Mouse (Mus musculus) kidney, adult 2 months (tissue): ENCODE data around the gene Lrrn1. TPM values are rescaled to one million over a fixed set of nuclear protein-coding genes. Genes with fewer than 3 reads are reported as not detected.

Experiments
- DNase-seq: peaks from one replicate; pipeline ENCODE4 v3.0.0; 2021
- H3K27ac ChIP-seq: fragments of 200-500 bp; 2 replicates; pipeline ENCODE4 v1.5.1; 2012; ENCODE audit warnings: low read depth, low read length, control low read depth, inconsistent platforms; ENCODE audit not compliant: insufficient read depth
- H3K27me3 ChIP-seq: fragments of 200-500 bp; replicated peaks from 2 replicates; pipeline ENCODE4 v1.6.1; 2012; ENCODE audit warnings: mild to moderate bottlenecking, moderate library complexity, low read length, inconsistent platforms; ENCODE audit not compliant: control insufficient read depth, insufficient read depth
- H3K36me3 ChIP-seq: fragments of 200-500 bp; 2 replicates; pipeline ENCODE4 v1.6.1; 2012; ENCODE audit warnings: mild to moderate bottlenecking, moderate library complexity, low read length, inconsistent platforms; ENCODE audit not compliant: control insufficient read depth, insufficient read depth
- H3K4me1 ChIP-seq: fragments of 200-500 bp; 2 replicates; pipeline ENCODE4 v1.6.1; 2011; ENCODE audit warnings: low read length; ENCODE audit not compliant: control insufficient read depth, insufficient read depth
- H3K4me3 ChIP-seq: fragments of 200-500 bp; 2 replicates; pipeline ENCODE4 v1.5.1; 2011; ENCODE audit warnings: mild to moderate bottlenecking, low read depth, low read length, control low read depth; ENCODE audit not compliant: insufficient read depth
- CTCF ChIP-seq: fragments of 200-500 bp; conservative IDR thresholded peaks from 2 replicates; pipeline ENCODE4 v1.5.1; 2011; ENCODE audit warnings: low read depth, mild to moderate bottlenecking, control low read depth, low read length, moderate library complexity, mixed read lengths; ENCODE audit not compliant: insufficient read depth, insufficient read length
- POLR2A ChIP-seq: fragments of 200-500 bp; IDR thresholded peaks from one replicate; pipeline ENCODE4 v1.6.1; 2011; ENCODE audit warnings: low read depth, low read length, control low read depth
- WGBS: fragments of 180-500 bp; shearing (Covaris S2); methylation state at CpG from one replicate; pipeline ENCODE4 v1.1.7; 2018; 5-methylcytosine and 5-hydroxymethylcytosine counted together
- polyA plus RNA-seq: library from polyadenylated mRNA; depleted of rRNA; stranded (reverse); fragments of >200 nt; gene quantifications from 2 replicates; pipeline ENCODE4 v1.2.3, GENCODE M21; 2012; rRNA removed

The Lrrn1 gene
- polyA plus RNA-seq: 5.7 and 6.9 TPM in 2 replicates

DNA sequence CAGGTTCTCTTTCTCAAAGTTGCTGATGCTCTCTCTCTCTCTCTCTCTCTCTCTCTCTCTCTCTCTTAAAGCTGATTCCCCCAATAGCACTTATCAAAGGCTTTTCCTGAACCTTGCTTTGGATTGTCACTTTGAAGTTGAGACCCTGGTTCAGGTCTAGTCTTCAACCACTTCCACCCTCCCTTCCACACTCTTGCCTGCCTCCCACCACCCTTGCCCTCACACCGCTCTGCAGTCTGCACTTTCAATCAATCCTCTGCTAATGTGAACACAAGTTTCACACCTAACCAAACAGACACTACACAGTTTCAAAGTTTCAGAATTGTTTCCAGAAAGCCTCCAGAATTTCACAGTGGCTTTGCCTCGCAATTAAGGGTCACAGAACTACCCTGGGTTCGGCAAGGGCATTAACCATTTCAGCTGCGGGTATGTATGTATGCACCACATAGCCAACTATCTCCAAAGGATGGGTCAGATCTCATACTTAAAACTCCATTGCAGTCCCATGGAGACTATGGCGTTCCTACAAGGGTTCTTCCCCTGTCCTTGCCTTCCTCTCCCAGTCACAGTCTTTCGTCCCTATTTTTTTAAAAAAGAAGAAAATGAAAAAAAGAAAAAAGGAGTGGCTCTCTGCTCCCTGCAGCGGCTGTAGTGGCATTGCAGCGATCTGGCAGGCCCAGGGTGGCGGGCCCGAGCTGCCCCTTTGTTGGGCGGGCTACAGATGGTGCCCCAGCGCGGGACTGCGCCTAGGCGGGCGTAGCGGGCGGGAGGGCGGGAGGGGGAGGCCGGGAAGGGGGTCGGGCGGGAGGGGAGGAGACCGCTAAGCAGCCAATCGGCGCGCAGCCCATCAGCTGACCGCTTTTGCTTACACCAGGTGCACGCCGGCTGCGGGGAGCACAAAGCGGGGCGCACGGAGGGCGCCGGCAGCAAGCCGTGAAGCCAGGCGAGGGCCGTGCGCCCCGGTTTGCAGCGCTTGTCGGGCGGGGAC, at the start of gene Lrrn1:
Gene Lrrn1, plus strand, starts transcription at position 892 of the 988 bp plus-strand sequence.
- DNase-seq: peak; percentile 16
- TF ChIP-seq CTCF (no peak), POLR2A (no peak)
- WGBS: 5% methylated on average over 42 of the region's 43 CpGs
- Histone ChIP-seq H3K4me1 (no peaks in the 10 kb centered on the region), H3K4me3 (peak within 1 kb of the TSS; percentile 45), H3K36me3 (no peaks in the 10 kb centered on the region), H3K27me3 (no peaks in the 10 kb centered on the region; the same call in 1 of the 2 replicates), H3K27ac (no peak within 1 kb of the TSS)

DNA sequence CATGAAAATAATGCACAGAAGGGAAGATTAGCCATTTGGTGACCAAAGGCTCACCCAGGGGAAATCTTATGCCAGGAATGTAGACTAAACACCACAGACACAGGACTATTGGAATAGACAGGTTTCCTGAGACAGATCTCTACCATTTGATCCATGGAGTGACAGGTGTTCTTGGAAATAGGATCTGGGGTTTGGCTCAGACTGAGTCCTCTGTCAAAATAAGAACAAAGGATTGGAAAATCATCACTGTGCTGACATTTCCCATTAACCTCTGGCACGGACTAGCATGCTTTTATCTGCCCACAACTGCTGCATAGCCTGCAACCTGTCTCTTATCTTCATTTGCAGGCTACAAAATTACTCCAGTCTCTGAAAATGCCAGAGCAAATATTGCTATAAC, 35.1 kb upstream of the Lrrn1 start:
- Histone ChIP-seq H3K27ac (no peak overlapping the region), H3K36me3 (no peaks in the 10 kb centered on the region), H3K27me3 (no peaks in the 10 kb centered on the region), H3K4me3 (no peak overlapping the region), H3K4me1 (no peaks in the 10 kb centered on the region)
- DNase-seq: no peak
- TF ChIP-seq POLR2A (no peak), CTCF (no peak)
- 22% methylated on average over 1 of the region's 1 CpGs for WGBS

GRCm38 (mm10) chr6:107495830-107496229, 33.7 kb upstream of the Lrrn1 start:
- H3K27me3 ChIP-seq: no peaks in the 10 kb centered on the region
- H3K4me3 ChIP-seq: no peak overlapping the region
- no peaks in the 10 kb centered on the region for H3K36me3 ChIP-seq
- H3K27ac ChIP-seq: no peak overlapping the region
- TF ChIP-seq POLR2A (no peak), CTCF (no peak)
- DNase-seq: no peak
- whole genome bisulfite sequencing: 90% methylated on average over 1 of the region's 1 CpGs
- no peaks in the 10 kb centered on the region for H3K4me1 ChIP-seq

DNA sequence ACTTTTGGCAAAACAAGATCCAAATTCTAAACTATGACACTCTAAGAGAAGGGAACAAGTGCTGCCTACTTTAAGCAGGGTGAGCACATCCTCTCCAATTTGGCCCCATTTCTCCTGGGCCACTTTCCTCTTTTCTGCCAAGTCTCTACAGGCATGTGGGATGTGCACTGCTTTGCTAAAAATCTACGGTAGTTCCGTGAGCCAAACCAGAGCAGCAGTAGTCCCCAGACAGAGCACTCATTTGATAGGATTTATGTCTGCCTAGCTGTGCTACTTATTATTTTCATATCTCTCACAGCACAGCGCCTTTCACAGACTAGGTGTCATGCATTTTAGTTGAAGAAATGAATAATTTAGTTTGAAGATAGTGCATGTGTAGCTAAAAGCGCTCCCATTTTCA, 15.9 kb upstream of the Lrrn1 start:
- H3K27me3 ChIP-seq: no peaks in the 10 kb centered on the region
- H3K36me3 ChIP-seq: no peaks in the 10 kb centered on the region
- TF ChIP-seq CTCF: no peak
- TF ChIP-seq POLR2A: no peak
- H3K27ac ChIP-seq: no peak overlapping the region
- WGBS: 79% methylated on average over 4 of the region's 4 CpGs
- H3K4me3 ChIP-seq: no peak overlapping the region
- no peak for DNase-seq
- no peaks in the 10 kb centered on the region for H3K4me1 ChIP-seq

- DNase-seq: no peak
- no peak overlapping the region for H3K27ac ChIP-seq
- H3K4me1 ChIP-seq: no peaks in the 10 kb centered on the region
- H3K27me3 ChIP-seq: no peaks in the 10 kb centered on the region
- no peak overlapping the region for H3K4me3 ChIP-seq
- 46% methylated on average over 2 of the region's 2 CpGs for WGBS
- no peaks in the 10 kb centered on the region for H3K36me3 ChIP-seq
- TF ChIP-seq CTCF (no peak), POLR2A (no peak)
Measured at GRCm38 (mm10) chr6:107523953-107524352, 5.6 kb upstream of the Lrrn1 start.

- H3K27me3 ChIP-seq: no peaks in the 10 kb centered on the region; the same call in 1 of the 2 replicates
- no peaks in the 10 kb centered on the region for H3K36me3 ChIP-seq
- peak; percentile 8 for DNase-seq
- H3K27ac ChIP-seq: no peak overlapping the region
- TF ChIP-seq CTCF (no peak), POLR2A (no peak)
- no peaks in the 10 kb centered on the region for H3K4me1 ChIP-seq
- H3K4me3 ChIP-seq: peak overlapping the region; percentile 45
- under 1% methylated on average over 34 of the region's 34 CpGs for WGBS
Measured at GRCm38 (mm10) chr6:107529911-107530431, 403 bp downstream of the Lrrn1 start.
